Comparison of ENCODE assay signal across 8 mouse cellular contexts in genomic region chr8:126832163-126832978, GRCm38 (mm10).
DNase-seq lines count a peak whose midpoint lies in the region; ATAC-seq and TF ChIP-seq lines count a peak whose summit lies in the region.

No protein-coding gene starts in this region.

- WGBS in midbrain, embryonic 13.5 days = 79% methylated on average over 12 of the region's 12 CpGs
- WGBS in midbrain, embryonic 11.5 days = 84% methylated on average over 12 of the region's 12 CpGs
- WGBS in stomach, postnatal 0 days = 62% methylated on average over 12 of the region's 12 CpGs

- no peak overlapping the region for H3K4me3 ChIP-seq in midbrain, embryonic 13.5 days (replicated peaks)
- no peak overlapping the region for H3K4me3 ChIP-seq in midbrain, embryonic 11.5 days (ENCODE audit: low read depth, low read length)
- H3K4me3 ChIP-seq in stomach, postnatal 0 days (ENCODE audit: low read depth, low read length) = no peak overlapping the region

- 0 out of 2 replicates have a peak overlapping the region, but pooled peaks have one; percentile 21 for H3K27ac ChIP-seq in midbrain, embryonic 13.5 days
- H3K27ac ChIP-seq in midbrain, embryonic 11.5 days (ENCODE audit: low read depth, low read length) = no peak overlapping the region
- peak overlapping the region; percentile 82 for H3K27ac ChIP-seq in stomach, postnatal 0 days (replicated peaks)

- H3K9me3 ChIP-seq in midbrain, embryonic 13.5 days = no peaks in the 10 kb centered on the region
- H3K9me3 ChIP-seq in midbrain, embryonic 11.5 days (ENCODE audit: control insufficient read depth, low read length) = no peaks in the 10 kb centered on the region
- no peaks in the 10 kb centered on the region for H3K9me3 ChIP-seq in stomach, postnatal 0 days (ENCODE audit: control insufficient read depth, low read length)

- no peak for ATAC-seq in midbrain, embryonic 13.5 days
- ATAC-seq in midbrain, embryonic 11.5 days (ENCODE audit: low FRiP score) = no peak
- ATAC-seq in granulocyte monocyte progenitor cell, adult 5-6 weeks (replicated peaks; ENCODE audit: poor library complexity, severe bottlenecking) = peak; percentile 70
- ATAC-seq in stomach, postnatal 0 days (ENCODE audit: low FRiP score, low TSS enrichment) = no peak

- no peak for TF ChIP-seq CTCF in stomach, postnatal 0 days (IDR thresholded peaks at IDR 0.05; ENCODE audit: low read depth)

- no peak for TF ChIP-seq EP300 in stomach, postnatal 0 days (optimal IDR thresholded peaks at IDR 0.05)

- H3K4me2 ChIP-seq in midbrain, embryonic 13.5 days (replicated peaks) = no peak overlapping the region
- no peak overlapping the region for H3K4me2 ChIP-seq in midbrain, embryonic 11.5 days
- no peak overlapping the region for H3K4me2 ChIP-seq in stomach, postnatal 0 days (replicated peaks; ENCODE audit: low read depth)

- no peak overlapping the region for H3K9ac ChIP-seq in midbrain, embryonic 13.5 days (replicated peaks)
- H3K9ac ChIP-seq in midbrain, embryonic 11.5 days (ENCODE audit: low read length) = no peak overlapping the region
- no peak overlapping the region for H3K9ac ChIP-seq in stomach, postnatal 0 days (ENCODE audit: low read length)

- no peak for DNase-seq in midbrain, embryonic 11.5 days (ENCODE audit: low spot score, missing footprints)
- DNase-seq in kidney, adult 9 months = peak; percentile 71
- peak; percentile 57 for DNase-seq in lung, postnatal 10 days
- no peak for DNase-seq in stomach, postnatal 0 days (ENCODE audit: low spot score)
- DNase-seq in right cerebral cortex, adult 18-20 months = no peak
- DNase-seq in gastrocnemius, postnatal 10 days = no peak

- no peaks in the 10 kb centered on the region for H3K36me3 ChIP-seq in midbrain, embryonic 13.5 days
- no peaks in the 10 kb centered on the region for H3K36me3 ChIP-seq in midbrain, embryonic 11.5 days (ENCODE audit: control insufficient read depth, insufficient read depth, low read length)
- H3K36me3 ChIP-seq in stomach, postnatal 0 days (ENCODE audit: control insufficient read depth, insufficient read depth, low read length) = no peaks in the 10 kb centered on the region

- peaks cover 25% of the 10 kb centered on the region for H3K4me1 ChIP-seq in midbrain, embryonic 13.5 days (replicated peaks)
- H3K4me1 ChIP-seq in midbrain, embryonic 11.5 days (ENCODE audit: control insufficient read depth, insufficient read depth, low read length) = peaks cover 4% of the 10 kb centered on the region; the same call in 1 of the 2 replicates
- peaks cover 14% of the 10 kb centered on the region for H3K4me1 ChIP-seq in stomach, postnatal 0 days (replicated peaks; ENCODE audit: control insufficient read depth, insufficient read depth)

- no peaks in the 10 kb centered on the region for H3K27me3 ChIP-seq in midbrain, embryonic 13.5 days
- no peaks in the 10 kb centered on the region for H3K27me3 ChIP-seq in midbrain, embryonic 11.5 days (ENCODE audit: control insufficient read depth, insufficient read depth, low read length)
- H3K27me3 ChIP-seq in stomach, postnatal 0 days (ENCODE audit: control insufficient read depth, insufficient read depth, low read length) = no peaks in the 10 kb centered on the region

Comparison
In these comparisons a context has a peak if more than half of its experiments do, and no peak if none do; other contexts are left out.
1. DNase-seq: peak in kidney, adult 9 months (single experiment) and lung, postnatal 10 days (single experiment); none in midbrain, embryonic 11.5 days (single experiment), stomach, postnatal 0 days (single experiment), right cerebral cortex, adult 18-20 months (single experiment) and gastrocnemius, postnatal 10 days (single experiment).